Mouse (Mus musculus): ENCODE results near the gene Dpt. TPM values are rescaled to one million over a fixed set of nuclear protein-coding genes. Genes with fewer than 3 reads are reported as not detected.
"Not testable (repeated sequence)": the region's sequence is repeated elsewhere in the genome, so short reads cannot be mapped to it uniquely, and the experiment has no call there.

Gene Dpt
- polyA plus RNA-seq, 1 experiment from 2014 or later, result 8.4 TPM

DNA sequence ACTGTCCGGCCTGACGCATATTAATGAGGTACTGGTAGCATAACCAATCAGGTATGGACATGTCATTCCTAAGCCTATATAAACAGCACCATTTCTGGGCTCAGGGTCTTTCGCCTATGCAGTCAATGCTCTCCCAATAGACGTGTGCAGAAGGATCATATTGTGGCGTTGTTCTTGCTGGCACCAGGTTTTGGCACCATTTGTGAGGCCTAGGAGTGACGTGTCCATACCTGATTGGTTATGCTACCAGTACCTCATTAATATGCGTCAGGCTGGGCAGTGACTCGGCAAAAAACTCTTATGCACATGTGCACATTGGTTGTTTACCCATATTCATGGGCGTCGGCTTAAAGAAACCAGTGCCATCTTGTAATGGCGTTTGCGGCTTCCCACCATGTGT lies 6.1 kb upstream of the Dpt start:
- not testable (repeated sequence) for H3K4me3 ChIP-seq; H3K9me3 ChIP-seq; ATAC-seq (ENCODE audit: extremely low read depth, insufficient number of reproducible peaks, low FRiP score, low TSS enrichment); H3K36me3 ChIP-seq; H3K4me2 ChIP-seq; H3K27ac ChIP-seq (replicated peaks); H3K27me3 ChIP-seq (replicated peaks); H3K9ac ChIP-seq
- 89% methylated on average over 12 of the region's 12 CpGs for WGBS
- H3K4me1 ChIP-seq, result peaks cover 14% of the 10 kb centered on the region

DNA sequence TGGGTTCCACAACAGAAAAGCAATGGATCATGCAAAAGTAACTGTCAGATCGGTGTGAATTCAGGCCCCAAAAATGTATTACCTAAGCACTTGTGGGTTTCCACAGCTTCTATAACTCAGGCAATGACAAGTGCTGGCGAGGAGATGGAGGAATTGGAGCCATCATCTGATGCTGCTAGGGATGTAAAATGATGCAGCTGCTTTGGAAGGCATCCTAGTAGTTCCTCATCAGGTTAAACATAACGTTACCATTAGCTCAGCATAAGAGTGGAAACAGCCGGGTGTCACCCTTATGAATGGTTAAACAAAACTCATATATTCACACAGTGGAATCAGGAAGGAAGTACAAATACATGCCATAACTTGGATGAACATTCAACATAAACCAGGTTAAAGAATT lies 3.4 kb upstream of the Dpt start:
- H3K27me3 ChIP-seq (replicated peaks), result no peaks in the 10 kb centered on the region
- H3K4me2 ChIP-seq, result no peak overlapping the region
- no peaks in the 10 kb centered on the region for H3K9me3 ChIP-seq
- no peak overlapping the region for H3K27ac ChIP-seq (replicated peaks)
- no peak overlapping the region for H3K9ac ChIP-seq
- no peak for ATAC-seq (ENCODE audit: extremely low read depth, insufficient number of reproducible peaks, low FRiP score, low TSS enrichment)
- H3K36me3 ChIP-seq, result no peaks in the 10 kb centered on the region
- WGBS, result 66% methylated on average over 4 of the region's 4 CpGs
- H3K4me1 ChIP-seq, result peaks cover 5% of the 10 kb centered on the region
- H3K4me3 ChIP-seq, result no peak overlapping the region

GRCm38 (mm10) chr1:164797746-164798285 lies 1.4 kb downstream of the Dpt start:
- Histone ChIP-seq H3K27me3 (replicated peaks) (no peaks in the 10 kb centered on the region), H3K36me3 (no peaks in the 10 kb centered on the region), H3K9me3 (no peaks in the 10 kb centered on the region), H3K4me1 (peaks cover 13% of the 10 kb centered on the region), H3K4me2 (peak overlapping the region; percentile 26), H3K4me3 (0 out of 2 replicates have a peak overlapping the region, but pooled peaks have one; percentile 9), H3K27ac (replicated peaks) (peak overlapping the region; percentile 13; the same call in 1 of the 2 replicates), H3K9ac (0 out of 2 replicates have a peak overlapping the region, but pooled peaks have one; percentile 0)
- ATAC-seq (ENCODE audit: extremely low read depth, insufficient number of reproducible peaks, low FRiP score, low TSS enrichment), result no peak
- 80% methylated on average over 1 of the region's 1 CpGs for WGBS

DNA sequence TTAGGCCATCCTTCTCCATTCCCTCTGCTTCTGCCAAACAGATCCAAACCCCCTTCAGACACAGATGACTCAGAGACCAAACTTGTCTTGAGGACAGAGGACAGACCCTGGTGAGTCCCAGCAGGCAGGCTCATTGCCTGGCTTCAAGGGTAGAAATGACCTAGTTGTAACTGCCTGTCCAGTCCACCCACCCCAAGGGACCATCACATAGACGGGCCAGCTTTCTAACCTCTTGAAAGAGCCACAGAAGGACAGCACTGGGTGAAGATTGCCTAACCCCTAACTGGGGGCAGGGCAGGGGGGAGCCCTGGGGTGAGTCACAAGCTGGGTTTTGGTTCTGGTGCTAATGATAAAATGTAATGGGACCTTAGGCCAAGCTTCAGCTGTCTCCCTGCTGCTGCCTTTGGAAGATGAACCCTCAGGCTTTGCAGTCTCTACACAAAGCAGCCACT lies 2.1 kb downstream of the Dpt start:
- H3K4me3 ChIP-seq, result no peak overlapping the region
- no peaks in the 10 kb centered on the region for H3K36me3 ChIP-seq
- H3K4me1 ChIP-seq, result peaks cover 13% of the 10 kb centered on the region
- WGBS, result 24% methylated on average over 1 of the region's 1 CpGs
- ATAC-seq (ENCODE audit: extremely low read depth, insufficient number of reproducible peaks, low FRiP score, low TSS enrichment), result no peak
- no peaks in the 10 kb centered on the region for H3K9me3 ChIP-seq
- H3K27me3 ChIP-seq (replicated peaks), result no peaks in the 10 kb centered on the region
- 0 out of 2 replicates have a peak overlapping the region, but pooled peaks have one; percentile 29 for H3K9ac ChIP-seq
- H3K27ac ChIP-seq (replicated peaks), result peak overlapping the region; percentile 13; the same call in 1 of the 2 replicates
- H3K4me2 ChIP-seq, result no peak overlapping the region

- H3K4me2 ChIP-seq, result no peak overlapping the region
These were observed 2.7 kb downstream of the Dpt start for GRCm38 (mm10) chr1:164799161-164799560.

GRCm38 (mm10) chr1:164804277-164804676 lies 7.8 kb downstream of the Dpt start:
- Histone ChIP-seq H3K27ac (replicated peaks) (no peak overlapping the region), H3K4me2 (no peak overlapping the region), H3K4me1 (peaks cover 2% of the 10 kb centered on the region), H3K9ac (no peak overlapping the region), H3K27me3 (replicated peaks) (no peaks in the 10 kb centered on the region), H3K9me3 (no peaks in the 10 kb centered on the region), H3K4me3 (no peak overlapping the region), H3K36me3 (no peaks in the 10 kb centered on the region)
- 58% methylated on average over 11 of the region's 11 CpGs for WGBS
- ATAC-seq (ENCODE audit: extremely low read depth, insufficient number of reproducible peaks, low FRiP score, low TSS enrichment), result no peak

More at GRCm38 (mm10) chr1:164799161-164799560, 2.7 kb downstream of the Dpt start:
- 75% methylated on average over 3 of the region's 3 CpGs for WGBS
- peaks cover 13% of the 10 kb centered on the region for H3K4me1 ChIP-seq
- H3K4me3 ChIP-seq, result no peak overlapping the region
- H3K27ac ChIP-seq (replicated peaks), result no peak overlapping the region
- H3K9ac ChIP-seq, result no peak overlapping the region
- no peaks in the 10 kb centered on the region for H3K36me3 ChIP-seq
- no peak for ATAC-seq (ENCODE audit: extremely low read depth, insufficient number of reproducible peaks, low FRiP score, low TSS enrichment)
- H3K9me3 ChIP-seq, result no peaks in the 10 kb centered on the region
- no peaks in the 10 kb centered on the region for H3K27me3 ChIP-seq (replicated peaks)

- H3K9me3 ChIP-seq, result no peaks in the 10 kb centered on the region
- no peaks in the 10 kb centered on the region for H3K27me3 ChIP-seq (replicated peaks)
- H3K36me3 ChIP-seq, result no peaks in the 10 kb centered on the region
- no peak overlapping the region for H3K9ac ChIP-seq
- ATAC-seq (ENCODE audit: extremely low read depth, insufficient number of reproducible peaks, low FRiP score, low TSS enrichment), result no peak
- no peak overlapping the region for H3K4me3 ChIP-seq
- H3K4me1 ChIP-seq, result peaks cover 3% of the 10 kb centered on the region
- WGBS, result 70% methylated on average over 10 of the region's 10 CpGs
- H3K4me2 ChIP-seq, result no peak overlapping the region
- H3K27ac ChIP-seq (replicated peaks), result no peak overlapping the region
These were observed 8.4 kb downstream of the Dpt start for GRCm38 (mm10) chr1:164804751-164805435.

DNA sequence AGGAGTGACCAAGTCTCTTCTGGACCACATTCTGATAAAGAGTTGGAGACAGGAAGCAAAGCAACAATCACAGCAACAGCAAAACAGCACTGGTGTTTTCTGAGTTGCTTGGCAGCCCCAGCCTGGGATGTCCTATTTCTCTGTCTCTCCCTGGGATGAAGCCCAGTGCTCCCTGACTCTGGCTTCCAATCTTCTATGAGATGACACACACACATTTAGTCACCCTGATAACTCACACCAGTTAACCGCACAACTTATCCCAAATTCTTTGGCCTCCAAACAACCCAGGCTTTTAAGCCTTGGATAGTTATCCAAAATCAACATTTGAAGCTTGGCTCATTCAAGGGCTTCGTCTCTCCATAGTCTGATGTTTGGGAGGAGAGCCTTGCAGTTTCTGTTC lies 12.9 kb downstream of the Dpt start:
- no peak for ATAC-seq (ENCODE audit: extremely low read depth, insufficient number of reproducible peaks, low FRiP score, low TSS enrichment)
- H3K4me3 ChIP-seq, result no peak overlapping the region
- H3K9me3 ChIP-seq, result no peaks in the 10 kb centered on the region
- no peaks in the 10 kb centered on the region for H3K27me3 ChIP-seq (replicated peaks)
- H3K4me2 ChIP-seq, result no peak overlapping the region
- no peaks in the 10 kb centered on the region for H3K36me3 ChIP-seq
- peak overlapping the region; percentile 43 for H3K27ac ChIP-seq (replicated peaks)
- peaks cover 11% of the 10 kb centered on the region for H3K4me1 ChIP-seq
- no peak overlapping the region for H3K9ac ChIP-seq
- 67% methylated on average over 2 of the region's 2 CpGs for WGBS

- Histone ChIP-seq H3K36me3 (no peaks in the 10 kb centered on the region), H3K4me2 (no peak overlapping the region), H3K27me3 (replicated peaks) (no peaks in the 10 kb centered on the region), H3K9ac (no peak overlapping the region), H3K4me3 (no peak overlapping the region), H3K4me1 (peaks cover 21% of the 10 kb centered on the region), H3K9me3 (no peaks in the 10 kb centered on the region), H3K27ac (replicated peaks) (no peak overlapping the region)
- ATAC-seq (ENCODE audit: extremely low read depth, insufficient number of reproducible peaks, low FRiP score, low TSS enrichment), result no peak
- 75% methylated on average over 3 of the region's 3 CpGs for WGBS
These were observed 14.9 kb downstream of the Dpt start for GRCm38 (mm10) chr1:164811296-164811695.

DNA sequence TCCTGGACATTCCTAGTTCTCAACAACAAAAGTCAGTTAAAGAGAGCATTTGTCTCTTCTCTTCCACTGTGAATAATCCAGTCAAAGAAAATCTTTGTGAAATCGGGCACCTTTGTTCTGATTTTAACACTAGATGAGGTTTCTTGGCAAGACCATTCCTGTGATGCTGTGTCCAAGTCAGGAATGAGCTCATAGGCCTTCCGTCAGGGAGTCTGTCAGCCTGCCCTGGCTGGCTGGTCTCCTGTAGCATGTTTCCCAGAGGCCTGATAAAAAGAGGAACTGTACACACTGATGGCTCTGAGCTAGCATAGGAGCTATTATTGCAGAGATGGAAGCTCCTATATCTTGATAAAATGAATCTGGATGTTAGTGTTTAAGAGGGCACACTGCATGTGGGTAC lies 17.8 kb downstream of the Dpt start:
- Histone ChIP-seq H3K4me1 (peaks cover 19% of the 10 kb centered on the region), H3K4me3 (no peak overlapping the region), H3K4me2 (no peak overlapping the region), H3K36me3 (no peaks in the 10 kb centered on the region), H3K27me3 (replicated peaks) (no peaks in the 10 kb centered on the region), H3K27ac (replicated peaks) (peak overlapping the region; percentile 8; the same call in 1 of the 2 replicates), H3K9ac (no peak overlapping the region), H3K9me3 (no peaks in the 10 kb centered on the region)
- WGBS, result 45% methylated on average over 2 of the region's 2 CpGs
- ATAC-seq (ENCODE audit: extremely low read depth, insufficient number of reproducible peaks, low FRiP score, low TSS enrichment), result no peak

- Histone ChIP-seq H3K9me3 (no peaks in the 10 kb centered on the region), H3K9ac (no peak overlapping the region), H3K4me1 (peaks cover 19% of the 10 kb centered on the region), H3K4me2 (no peak overlapping the region), H3K27me3 (replicated peaks) (no peaks in the 10 kb centered on the region), H3K36me3 (no peaks in the 10 kb centered on the region), H3K27ac (replicated peaks) (no peak overlapping the region), H3K4me3 (no peak overlapping the region)
- no peak for ATAC-seq (ENCODE audit: extremely low read depth, insufficient number of reproducible peaks, low FRiP score, low TSS enrichment)
- 55% methylated on average over 5 of the region's 5 CpGs for WGBS
These were observed 18.9 kb downstream of the Dpt start for GRCm38 (mm10) chr1:164815330-164815729.

GRCm38 (mm10) chr1:164817331-164817730 lies 20.9 kb downstream of the Dpt start:
- H3K4me3 ChIP-seq, result no peak overlapping the region
- H3K9me3 ChIP-seq, result no peaks in the 10 kb centered on the region
- H3K36me3 ChIP-seq, result no peaks in the 10 kb centered on the region
- ATAC-seq (ENCODE audit: extremely low read depth, insufficient number of reproducible peaks, low FRiP score, low TSS enrichment), result no peak
- H3K27ac ChIP-seq (replicated peaks), result no peak overlapping the region
- H3K4me1 ChIP-seq, result peaks cover 19% of the 10 kb centered on the region
- WGBS, result 74% methylated on average over 3 of the region's 3 CpGs
- H3K27me3 ChIP-seq (replicated peaks), result no peaks in the 10 kb centered on the region
- H3K9ac ChIP-seq, result no peak overlapping the region
- H3K4me2 ChIP-seq, result no peak overlapping the region
